Comparison of ENCODE assay signal across 34 mouse cellular contexts in the genomic region with DNA sequence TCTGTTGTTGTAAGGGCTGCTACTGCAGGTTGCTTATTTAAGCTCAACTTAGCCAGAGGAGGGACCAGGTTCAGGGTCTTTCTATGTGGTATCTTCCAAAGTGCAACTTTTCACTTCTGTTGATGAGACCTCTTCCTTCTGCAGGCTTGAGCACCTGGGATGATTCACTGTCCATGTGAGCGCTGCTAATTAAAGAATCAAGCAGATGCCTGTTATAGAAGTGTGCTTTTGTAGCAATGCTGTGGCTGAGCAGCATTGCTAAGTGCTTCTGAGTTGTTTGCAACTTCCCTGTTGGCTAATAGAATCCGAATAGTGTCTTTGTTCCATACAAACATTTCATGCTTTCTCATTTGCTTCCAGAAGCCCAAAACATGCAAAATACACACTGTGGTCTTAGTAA. TPM values are rescaled to one million over a fixed set of nuclear protein-coding genes. Genes with fewer than 3 reads are reported as not detected.
A peak's percentile ranks its signal among the peaks of the same experiment; 100 is the strongest.
DNase-seq lines count a peak whose midpoint lies in the region; ATAC-seq and TF ChIP-seq lines count a peak whose summit lies in the region.
"Had no signal": no experiment of that assay in that cellular context is flagged by ENCODE, and none has a peak within 500 bp of the region (broad histone marks: within the 10 kb centered on the region; RNA-seq: fewer than 3 reads in every experiment).

No protein-coding gene starts in this region.

- DNase-seq in heart, embryonic 10.5 days (ENCODE audit: low spot score): peak; percentile 56
- no peak for DNase-seq in heart, postnatal 4 days
- DNase-seq in left cerebral cortex, postnatal 25 days (ENCODE audit: low spot score in 2 of 2): peak; percentile 27 to 47
- no peak for DNase-seq in left cerebral cortex, adult 9 months (ENCODE audit: low spot score in 2 of 2)
- DNase-seq in brain, adult 2 months (ENCODE audit: low read depth, low spot score): peak; percentile 69
- DNase-seq in forebrain, postnatal 0 days: no peak
- DNase-seq: adrenal gland, postnatal 10 days; adrenal gland, postnatal 36 days; B cell, adult 2 months; cerebellum, adult 11 months; cerebellum, adult 2 months; cerebellum, adult 9-11 months; cerebellum, postnatal 25 days; gastrocnemius, adult 2 months; gastrocnemius, postnatal 14 days; heart, postnatal 10 days; heart, postnatal 36 days had no signal

- peaks cover 71% of the 10 kb centered on the region for H3K36me3 ChIP-seq in heart, embryonic 10.5 days
- peaks cover 70% of the 10 kb centered on the region for H3K36me3 ChIP-seq in forebrain, postnatal 0 days (ENCODE audit: insufficient read depth)

- TF ChIP-seq CTCF in forebrain, postnatal 0 days (IDR thresholded peaks at IDR 0.05; ENCODE audit: low read depth): no peak

- no peak for ATAC-seq in forebrain, postnatal 0 days
- ATAC-seq: forebrain, embryonic 14.5 days; hindbrain, postnatal 0 days; inflammation-experienced regulatory T-cells, adult 6 months; Patski had no signal

- WGBS in heart, embryonic 10.5 days: 92% methylated on average over 2 of the region's 2 CpGs
- 97% methylated on average over 2 of the region's 2 CpGs for WGBS in forebrain, postnatal 0 days

- H3K4me1 ChIP-seq in heart, embryonic 10.5 days: no peaks in the 10 kb centered on the region
- no peaks in the 10 kb centered on the region for H3K4me1 ChIP-seq in forebrain, postnatal 0 days (ENCODE audit: insufficient read depth)
- H3K4me1 ChIP-seq: embryonic facial prominence, embryonic 12.5 days; embryonic facial prominence, embryonic 15.5 days; heart, embryonic 12.5 days; heart, embryonic 15.5 days had no signal

- no peaks in the 10 kb centered on the region for H3K27me3 ChIP-seq in heart, embryonic 10.5 days (ENCODE audit: insufficient read depth, poor library complexity, severe bottlenecking)
- no peaks in the 10 kb centered on the region for H3K27me3 ChIP-seq in forebrain, postnatal 0 days (ENCODE audit: insufficient read depth, low read length)
- H3K27me3 ChIP-seq: CH12.LX; embryonic facial prominence, embryonic 12.5 days; embryonic facial prominence, embryonic 15.5 days; heart, embryonic 12.5 days; heart, embryonic 15.5 days; Patski had no signal

- no peaks in the 10 kb centered on the region for H3K9me3 ChIP-seq in heart, embryonic 10.5 days
- no peaks in the 10 kb centered on the region for H3K9me3 ChIP-seq in forebrain, postnatal 0 days (ENCODE audit: low read length)
- H3K9me3 ChIP-seq: embryonic facial prominence, embryonic 12.5 days; embryonic facial prominence, embryonic 15.5 days; G1E; heart, embryonic 12.5 days; heart, embryonic 15.5 days had no signal

- no peak overlapping the region for H3K4me2 ChIP-seq in forebrain, postnatal 0 days (ENCODE audit: low read depth)
- H3K4me2 ChIP-seq: embryonic facial prominence, embryonic 12.5 days; embryonic facial prominence, embryonic 15.5 days; heart, embryonic 12.5 days; heart, embryonic 15.5 days; hindbrain, embryonic 14.5 days had no signal

- intact Hi-C loops in left cerebral cortex, postnatal 25 days (cut with DNase I): no loop called here

- H3K9ac ChIP-seq in forebrain, postnatal 0 days: no peak overlapping the region
- H3K9ac ChIP-seq: embryonic facial prominence, embryonic 12.5 days; embryonic facial prominence, embryonic 15.5 days; heart, embryonic 12.5 days; heart, embryonic 15.5 days; hindbrain, embryonic 14.5 days had no signal

- no peak overlapping the region for H3K4me3 ChIP-seq in heart, embryonic 10.5 days
- no peak overlapping the region for H3K4me3 ChIP-seq in forebrain, postnatal 0 days (ENCODE audit: low read depth, low read length)
- H3K4me3 ChIP-seq: embryonic facial prominence, embryonic 12.5 days; embryonic facial prominence, embryonic 15.5 days; gastrocnemius, adult 2 months; heart, embryonic 12.5 days; heart, embryonic 15.5 days had no signal

- H3K27ac ChIP-seq in heart, embryonic 10.5 days: no peak overlapping the region
- no peak overlapping the region for H3K27ac ChIP-seq in forebrain, postnatal 0 days (ENCODE audit: low read depth, low read length)
- H3K27ac ChIP-seq: embryonic facial prominence, embryonic 12.5 days; embryonic facial prominence, embryonic 15.5 days; gastrocnemius, adult 2 months; heart, embryonic 15.5 days; hindbrain, embryonic 14.5 days; hindbrain, postnatal 0 days had no signal

RNA-seq across cellular contexts. Expression of a gene that starts 34.2 kb away (rescaled TPM):
- polyA plus RNA-seq in heart, embryonic 10.5 days (2016; fragmentation: Nextera tagmentation; extraction: Ambion mirVana): 57.3 and 133 TPM in 2 replicates
- 10 to 100 TPM; 55.6 to 60.6 TPM for total RNA-seq in heart, postnatal 4 days (2021)
- 1 to 10 TPM; 1.2 to 2.3 TPM for total RNA-seq in left cerebral cortex, postnatal 25 days (2021)
- total RNA-seq in forebrain, postnatal 0 days (2014; rRNA removed): 1.2 and 1.5 TPM in 2 replicates
- 0.93 and 1.3 TPM in 2 replicates for polyA plus RNA-seq in forebrain, postnatal 0 days (2015; fragmentation: Nextera tagmentation; extraction: Ambion mirVana)
- total RNA-seq: CH12.LX had no signal

RNA-seq across cellular contexts. Expression of a gene that starts 34.9 kb away (rescaled TPM):
- 31.7 and 37.8 TPM in 2 replicates for polyA plus RNA-seq in heart, embryonic 10.5 days (2016; fragmentation: Nextera tagmentation; extraction: Ambion mirVana)
- 10 to 100 TPM; 17.8 to 22.7 TPM for total RNA-seq in heart, postnatal 4 days (2021)
- total RNA-seq in left cerebral cortex, postnatal 25 days (2021): 10 to 100 TPM; 44.6 to 46.3 TPM
- total RNA-seq in forebrain, postnatal 0 days (2014; rRNA removed): 17.8 and 24.1 TPM in 2 replicates
- 23.0 and 34.8 TPM in 2 replicates for polyA plus RNA-seq in forebrain, postnatal 0 days (2015; fragmentation: Nextera tagmentation; extraction: Ambion mirVana)

RNA-seq across cellular contexts. Expression of a gene that starts 41.1 kb away (rescaled TPM):
- 0.06 TPM in 1 of 2 replicates, not detected in the other for polyA plus RNA-seq in heart, embryonic 10.5 days (2016; fragmentation: Nextera tagmentation; extraction: Ambion mirVana)
- total RNA-seq in heart, postnatal 4 days (2021): not detected
- total RNA-seq in left cerebral cortex, postnatal 25 days (2021): not detected
- not detected in 2 replicates for total RNA-seq in forebrain, postnatal 0 days (2014; rRNA removed)
- 0.08 and 0.10 TPM in 2 replicates for polyA plus RNA-seq in forebrain, postnatal 0 days (2015; fragmentation: Nextera tagmentation; extraction: Ambion mirVana)
- total RNA-seq: CH12.LX; common myeloid progenitor, adult 5-6 weeks; gastrocnemius, adult 2 months; gastrocnemius, postnatal 14 days; gastrocnemius, postnatal 4 days; heart, adult 8-10 months; heart, postnatal 10 days; heart, postnatal 36 days; hindbrain, postnatal 0 days had no signal
- polyA plus RNA-seq: cerebellum, adult 2 months; forebrain, embryonic 11.5 days; heart, embryonic 12.5 days had no signal

RNA-seq across cellular contexts. Expression of a gene that starts 41.2 kb away (rescaled TPM):
- polyA plus RNA-seq in heart, embryonic 10.5 days (2016; fragmentation: Nextera tagmentation; extraction: Ambion mirVana): 0.98 TPM in 1 of 2 replicates, not detected in the other
- total RNA-seq in heart, postnatal 4 days (2021): under 1 TPM; 0.16 to 0.29 TPM
- total RNA-seq in left cerebral cortex, postnatal 25 days (2021): under 1 TPM; 0.50 to 0.53 TPM
- total RNA-seq in forebrain, postnatal 0 days (2014; rRNA removed): 2.0 TPM in 1 of 2 replicates, not detected in the other
- polyA plus RNA-seq in forebrain, postnatal 0 days (2015; fragmentation: Nextera tagmentation; extraction: Ambion mirVana): 0.11 and 0.19 TPM in 2 replicates
- total RNA-seq: adrenal gland, postnatal 36 days; gastrocnemius, adult 2 months; gastrocnemius, postnatal 14 days; heart, adult 8-10 months; heart, postnatal 36 days had no signal
- polyA plus RNA-seq: embryonic facial prominence, embryonic 12.5 days; embryonic facial prominence, embryonic 15.5 days; forebrain, embryonic 11.5 days; forebrain, embryonic 14.5 days; heart, embryonic 15.5 days; hindbrain, embryonic 11.5 days had no signal

RNA-seq across cellular contexts. Expression of a gene that starts 55.5 kb away (rescaled TPM):
- not detected in 2 replicates for polyA plus RNA-seq in heart, embryonic 10.5 days (2016; fragmentation: Nextera tagmentation; extraction: Ambion mirVana)
- total RNA-seq in heart, postnatal 4 days (2021): not detected
- total RNA-seq in left cerebral cortex, postnatal 25 days (2021): not detected
- total RNA-seq in forebrain, postnatal 0 days (2014; rRNA removed): not detected in 2 replicates
- polyA plus RNA-seq in forebrain, postnatal 0 days (2015; fragmentation: Nextera tagmentation; extraction: Ambion mirVana): 0.02 and 0.04 TPM in 2 replicates
- total RNA-seq: adrenal gland, adult 18-20 months; adrenal gland, postnatal 10 days; adrenal gland, postnatal 36 days; CH12.LX; common myeloid progenitor, adult 5-6 weeks; gastrocnemius, adult 2 months; gastrocnemius, postnatal 14 days; gastrocnemius, postnatal 4 days; heart, postnatal 10 days; heart, postnatal 36 days; hindbrain, postnatal 0 days had no signal
- polyA plus RNA-seq: cerebellum, adult 2 months; forebrain, embryonic 11.5 days; forebrain, embryonic 14.5 days; G1E; heart, embryonic 12.5 days; heart, embryonic 15.5 days; hindbrain, embryonic 11.5 days; hindbrain, embryonic 14.5 days; inflammation-experienced regulatory T-cells, adult 6 months had no signal

Comparison
In these comparisons a context has a peak if more than half of its experiments do, and no peak if none do; other contexts are left out.
1. DNase-seq: peak in heart, embryonic 10.5 days (single experiment), left cerebral cortex, postnatal 25 days (2 of 2) and brain, adult 2 months (single experiment); none in heart, postnatal 4 days (single experiment), left cerebral cortex, adult 9 months (0 of 2) and forebrain, postnatal 0 days (single experiment).
2. RNA of a gene that starts 34.2 kb away (total RNA-seq): 55.6 to 60.6 TPM in heart, postnatal 4 days; 1.2 to 2.3 TPM in left cerebral cortex, postnatal 25 days and 1.2 to 1.5 TPM in forebrain, postnatal 0 days; every median in the first group is over 10 times any median in the second.